9 mouse cellular contexts compared by ENCODE assay signal in genomic region chr3:95663969-95664608, GRCm38 (mm10). TPM values are rescaled to one million over a fixed set of nuclear protein-coding genes. Genes with fewer than 3 reads are reported as not detected.
DNase-seq lines count a peak whose midpoint lies in the region; ATAC-seq and TF ChIP-seq lines count a peak whose summit lies in the region.
"Had no signal": no experiment of that assay in that cellular context is flagged by ENCODE, and none has a peak within 500 bp of the region (broad histone marks: within the 10 kb centered on the region; RNA-seq: fewer than 3 reads in every experiment).

No protein-coding gene starts in this region.

- H3K4me3 ChIP-seq in heart, adult 2 months = peak overlapping the region; percentile 81; the same call in 1 of the 2 replicates
- no peak overlapping the region for H3K4me3 ChIP-seq in stomach, postnatal 0 days (ENCODE audit: low read depth, low read length)

- H3K79me2 ChIP-seq in heart, adult 2 months (replicated peaks; ENCODE audit: control insufficient read depth, insufficient read depth, low read length) = peaks cover 11% of the 10 kb centered on the region

- peaks cover 73% of the 10 kb centered on the region for H3K36me3 ChIP-seq in heart, adult 2 months (ENCODE audit: control insufficient read depth, insufficient read depth, low read length)
- peaks cover 14% of the 10 kb centered on the region for H3K36me3 ChIP-seq in stomach, postnatal 0 days (ENCODE audit: control insufficient read depth, insufficient read depth, low read length)

- peak overlapping the region; percentile 99 for H3K27ac ChIP-seq in heart, adult 2 months
- H3K27ac ChIP-seq in stomach, postnatal 0 days (replicated peaks) = peak overlapping the region; percentile 70

- ATAC-seq in inflammation-experienced regulatory T-cells, adult 6 months = peak; percentile 6
- ATAC-seq in stomach, postnatal 0 days (ENCODE audit: low FRiP score, low TSS enrichment) = 0 out of 2 replicates have a peak, but pooled peaks have one; percentile 1

- H3K9ac ChIP-seq in heart, adult 2 months (ENCODE audit: low read depth, low read length) = peak overlapping the region; percentile 57
- H3K9ac ChIP-seq in stomach, postnatal 0 days (ENCODE audit: low read length) = no peak overlapping the region

- TF ChIP-seq EP300 in heart, adult 2 months (IDR thresholded peaks at IDR 0.05; ENCODE audit: insufficient read depth, low read depth, low read length) = no peak
- TF ChIP-seq EP300 in stomach, postnatal 0 days (optimal IDR thresholded peaks at IDR 0.05) = no peak

- peaks cover 39% of the 10 kb centered on the region for H3K4me1 ChIP-seq in heart, adult 2 months (ENCODE audit: control insufficient read depth, insufficient read depth, low read length)
- peaks cover 22% of the 10 kb centered on the region; the same call in 1 of the 2 replicates for H3K4me1 ChIP-seq in stomach, postnatal 0 days (replicated peaks; ENCODE audit: control insufficient read depth, insufficient read depth)

- no peaks in the 10 kb centered on the region for H3K9me3 ChIP-seq in stomach, postnatal 0 days (ENCODE audit: control insufficient read depth, low read length)

- no peaks in the 10 kb centered on the region for H3K27me3 ChIP-seq in heart, adult 2 months (ENCODE audit: control insufficient read depth, insufficient read depth, low read length)
- no peaks in the 10 kb centered on the region for H3K27me3 ChIP-seq in stomach, postnatal 0 days (ENCODE audit: control insufficient read depth, insufficient read depth, low read length)

- no peak overlapping the region for H3K4me2 ChIP-seq in stomach, postnatal 0 days (replicated peaks; ENCODE audit: low read depth)

- no peak for TF ChIP-seq CTCF in heart, adult 2 months (IDR thresholded peaks at IDR 0.05)
- TF ChIP-seq CTCF in stomach, postnatal 0 days (IDR thresholded peaks at IDR 0.05; ENCODE audit: low read depth) = no peak

- WGBS in heart, adult 2 months = 57% methylated on average over 3 of the region's 3 CpGs
- 70% methylated on average over 3 of the region's 3 CpGs for WGBS in stomach, postnatal 0 days

- intact Hi-C loops in heart, adult 2 months (cut with DNase I) = no loop called here
- intact Hi-C loops in heart, postnatal 14 days (cut with DNase I) = no loop called here

- peak in 1 of 2 experiments; percentile 15 for DNase-seq in heart, adult 2 months
- DNase-seq in heart, postnatal 14 days = no peak
- peak; percentile 6 for DNase-seq in thymus, postnatal 14 days
- DNase-seq in thymus, postnatal 4 days = no peak
- no peak for DNase-seq in stomach, postnatal 0 days (ENCODE audit: low spot score)
- no peak for DNase-seq in layer of hippocampus, postnatal 36 days
- DNase-seq in ovary, postnatal 10 days (ENCODE audit: low spot score) = no peak
- DNase-seq: kidney, adult 18-20 months had no signal

- peak; percentile 25; the same call in 1 of the 2 replicates for TF ChIP-seq POLR2A in heart, adult 2 months (IDR thresholded peaks at IDR 0.05; ENCODE audit: insufficient read depth, low read depth, low read length)

RNA-seq across cellular contexts. Expression of gene Mcl1, which starts 5.5 kb away (rescaled TPM):
- total RNA-seq in heart, adult 2 months (2021) = 100 to 1,000 TPM; 134 to 139 TPM
- polyA plus RNA-seq in heart, adult 2 months (2012; rRNA removed) = 39.1 and 64.4 TPM in 2 replicates
- total RNA-seq in heart, postnatal 14 days (2021) = 100 to 1,000 TPM; 161 to 165 TPM
- polyA plus RNA-seq in inflammation-experienced regulatory T-cells, adult 6 months (2017; shearing (Covaris generic)) = 10 to 100 TPM; 50.5 to 86.1 (median 61.6) TPM
- polyA plus RNA-seq in stomach, postnatal 0 days (2015; fragmentation: Nextera tagmentation; extraction: Ambion mirVana) = 57.9 and 59.2 TPM in 2 replicates
- 10 to 100 TPM; 60.8 to 61.3 TPM for total RNA-seq in layer of hippocampus, postnatal 36 days (2021)

RNA-seq across cellular contexts. Expression of gene Adamtsl4, which starts 23.6 kb away (rescaled TPM):
- 10 to 100 TPM; 39.2 to 51.4 TPM for total RNA-seq in heart, adult 2 months (2021)
- 36.2 and 46.2 TPM in 2 replicates for polyA plus RNA-seq in heart, adult 2 months (2012; rRNA removed)
- total RNA-seq in heart, postnatal 14 days (2021) = 10 to 100 TPM; 48.3 to 57.2 TPM
- 1 to 10 TPM; 2.0 to 4.6 (median 2.2) TPM for polyA plus RNA-seq in inflammation-experienced regulatory T-cells, adult 6 months (2017; shearing (Covaris generic))
- polyA plus RNA-seq in stomach, postnatal 0 days (2015; fragmentation: Nextera tagmentation; extraction: Ambion mirVana) = 9.4 and 10.4 TPM in 2 replicates
- total RNA-seq in layer of hippocampus, postnatal 36 days (2021) = 1 to 10 TPM; 5.0 to 5.1 TPM

RNA-seq across cellular contexts. Expression of gene Ensa, which starts 39.3 kb away (rescaled TPM):
- total RNA-seq in heart, adult 2 months (2021) = 10 to 100 TPM; 71.5 to 77.7 TPM
- 17.4 and 28.3 TPM in 2 replicates for polyA plus RNA-seq in heart, adult 2 months (2012; rRNA removed)
- 10 to 100 TPM; 62.5 to 63.7 TPM for total RNA-seq in heart, postnatal 14 days (2021)
- polyA plus RNA-seq in inflammation-experienced regulatory T-cells, adult 6 months (2017; shearing (Covaris generic)) = 10 to 100 TPM; 68.7 to 89.9 (median 76.3) TPM
- 42.3 and 44.2 TPM in 2 replicates for polyA plus RNA-seq in stomach, postnatal 0 days (2015; fragmentation: Nextera tagmentation; extraction: Ambion mirVana)
- total RNA-seq in layer of hippocampus, postnatal 36 days (2021) = 100 to 1,000 TPM; 310 TPM

Comparison
In these comparisons a context has a peak if more than half of its experiments do, and no peak if none do; other contexts are left out.
1. RNA of gene Adamtsl4, which starts 23.6 kb away (total RNA-seq): 48.3 to 57.2 TPM in heart, postnatal 14 days and 39.2 to 51.4 TPM in heart, adult 2 months; 5.0 to 5.1 TPM in layer of hippocampus, postnatal 36 days; every median in the first group is over 4 times any median in the second.